Mouse (Mus musculus) bone marrow, adult 2 months (tissue): ENCODE results near the gene Ifit3.
"Not testable (repeated sequence)": the region's sequence is repeated elsewhere in the genome, so short reads cannot be mapped to it uniquely, and the experiment has no call there.

Experiments used
- CTCF ChIP-seq: fragments of 200-500 bp; IDR thresholded peaks from 2 replicates; pipeline ENCODE4 v1.5.1; 2011; ENCODE audit warnings: low read length, control low read depth; ENCODE audit not compliant: control insufficient read depth, insufficient read depth
- POLR2A ChIP-seq: fragments of 200-500 bp; IDR thresholded peaks from 2 replicates; pipeline ENCODE4 v1.6.1; 2011; ENCODE audit warnings: low read depth, mild to moderate bottlenecking, control low read depth, low read length, borderline replicate concordance; ENCODE audit not compliant: control insufficient read depth

GRCm38 (mm10) chr19:34583126-34583766 is at the start of gene Ifit3:
- TF ChIP-seq POLR2A, CTCF: not testable (repeated sequence)
